Mouse (Mus musculus) limb, embryonic 15.5 days (tissue): ENCODE measurements around the gene Scn4a. TPM values are rescaled to one million over a fixed set of nuclear protein-coding genes. Genes with fewer than 3 reads are reported as not detected.
"Not testable (repeated sequence)": the region's sequence is repeated elsewhere in the genome, so short reads cannot be mapped to it uniquely, and the experiment has no call there.

ENCODE experiments used
- ATAC-seq: fragments of 200-750 bp; cut with Nextera tagmentation; 2 replicates; pipeline ENCODE4 v1.8.0; 2017; ENCODE audit warnings: low read depth, moderate TSS enrichment; ENCODE audit not compliant: insufficient number of reproducible peaks, low FRiP score, low TSS enrichment
- H3K27ac ChIP-seq: fragments of 300-500 bp; sonication (generic); 2 replicates; pipeline ENCODE4 v1.5.1; 2015; ENCODE audit warnings: moderate library complexity, mild to moderate bottlenecking, inconsistent platforms
- H3K27me3 ChIP-seq: fragments of 300-500 bp; sonication (generic); 2 replicates; pipeline ENCODE4 v1.6.1; 2015; ENCODE audit warnings: inconsistent platforms
- H3K36me3 ChIP-seq: fragments of 300-500 bp; sonication (generic); 2 replicates; pipeline ENCODE4 v1.6.1; 2015; ENCODE audit warnings: inconsistent platforms
- H3K4me1 ChIP-seq: fragments of 300-500 bp; sonication (generic); 2 replicates; pipeline ENCODE4 v1.6.1; 2015; ENCODE audit warnings: inconsistent platforms
- H3K4me2 ChIP-seq: fragments of 300-500 bp; sonication (generic); 2 replicates; pipeline ENCODE4 v1.6.1; 2015; ENCODE audit warnings: mild to moderate bottlenecking, inconsistent platforms
- H3K4me3 ChIP-seq: fragments of 300-500 bp; sonication (generic); 2 replicates; pipeline ENCODE4 v1.5.1; 2015; ENCODE audit warnings: mild to moderate bottlenecking, inconsistent platforms
- H3K9ac ChIP-seq: fragments of 300-500 bp; sonication (generic); 2 replicates; pipeline ENCODE4 v1.6.1; 2015; ENCODE audit warnings: inconsistent platforms
- H3K9me3 ChIP-seq: fragments of 300-500 bp; sonication (generic); 2 replicates; pipeline ENCODE4 v1.6.1; 2016; ENCODE audit warnings: inconsistent platforms
- WGBS: fragments of 180-500 bp; shearing (Covaris S2); methylation state at CpG from one replicate; pipeline ENCODE4 v1.1.7; 2015; 5-methylcytosine and 5-hydroxymethylcytosine counted together
- polyA plus RNA-seq: library from polyadenylated mRNA; unstranded; fragments of >200 nt; fragmentation: Nextera tagmentation; extraction: Ambion mirVana; gene quantifications from 2 replicates; pipeline ENCODE4 v1.2.1, GENCODE M21; 2015

The Scn4a gene
- 0.46 and 1.8 TPM in 2 replicates for polyA plus RNA-seq

- H3K27me3 ChIP-seq: no peaks in the 10 kb centered on the region
- no peak for ATAC-seq
- no peak within 1 kb of the TSS for H3K27ac ChIP-seq
- no peak within 1 kb of the TSS for H3K4me3 ChIP-seq
- H3K4me2 ChIP-seq: no peak within 1 kb of the TSS
- no peaks in the 10 kb centered on the region for H3K9me3 ChIP-seq
- no peak within 1 kb of the TSS for H3K9ac ChIP-seq
- whole genome bisulfite sequencing: 84% methylated on average over 12 of the region's 12 CpGs
- no peaks in the 10 kb centered on the region for H3K4me1 ChIP-seq
- H3K36me3 ChIP-seq: no peaks in the 10 kb centered on the region
These were observed at the start of gene Scn4a for GRCm38 (mm10) chr11:106353188-106353587. Scn4a (minus strand) TSS chr11:106353288.

- Histone ChIP-seq H3K4me3 (no peak overlapping the region), H3K27me3 (no peaks in the 10 kb centered on the region), H3K4me1 (no peaks in the 10 kb centered on the region), H3K9me3 (no peaks in the 10 kb centered on the region), H3K9ac (no peak overlapping the region), H3K27ac (no peak overlapping the region), H3K4me2 (no peak overlapping the region), H3K36me3 (peaks cover 40% of the 10 kb centered on the region)
- ATAC-seq: no peak
- WGBS: 96% methylated on average over 8 of the region's 8 CpGs
These were observed 45.4 kb upstream of the Scn4a start for GRCm38 (mm10) chr11:106398481-106398880.

- ATAC-seq: no peak
- H3K4me2 ChIP-seq: no peak overlapping the region
- no peak overlapping the region for H3K9ac ChIP-seq
- H3K36me3 ChIP-seq: peaks cover 36% of the 10 kb centered on the region
- H3K27me3 ChIP-seq: no peaks in the 10 kb centered on the region
- H3K4me1 ChIP-seq: no peaks in the 10 kb centered on the region
- 85% methylated on average over 3 of the region's 3 CpGs for WGBS
- H3K27ac ChIP-seq: no peak overlapping the region
- no peaks in the 10 kb centered on the region for H3K9me3 ChIP-seq
- no peak overlapping the region for H3K4me3 ChIP-seq
These were observed 44.6 kb upstream of the Scn4a start for GRCm38 (mm10) chr11:106397656-106398055.

- H3K27ac ChIP-seq, H3K27me3 ChIP-seq, H3K9me3 ChIP-seq, H3K4me3 ChIP-seq, H3K4me1 ChIP-seq, H3K4me2 ChIP-seq, H3K9ac ChIP-seq, ATAC-seq: not testable (repeated sequence)
- 78% methylated on average over 2 of the region's 2 CpGs for WGBS
- H3K36me3 ChIP-seq: peaks cover 21% of the 10 kb centered on the region
These were observed 41.0 kb upstream of the Scn4a start for GRCm38 (mm10) chr11:106394055-106394454.

GRCm38 (mm10) chr11:106393331-106393616 lies 40.2 kb upstream of the Scn4a start:
- H3K27me3 ChIP-seq: no peaks in the 10 kb centered on the region

GRCm38 (mm10) chr11:106392597-106393330 lies 39.7 kb upstream of the Scn4a start:
- Histone ChIP-seq H3K9me3 (no peaks in the 10 kb centered on the region), H3K36me3 (0 out of 2 replicates have a peak, but pooled peaks cover 8% of the 10 kb centered on the region), H3K4me1 (peaks cover 8% of the 10 kb centered on the region), H3K4me3 (no peak overlapping the region), H3K27me3 (no peaks in the 10 kb centered on the region), H3K27ac (no peak overlapping the region), H3K4me2 (no peak overlapping the region), H3K9ac (no peak overlapping the region)
- WGBS: 66% methylated on average over 7 of the region's 7 CpGs
- ATAC-seq: no peak

More at GRCm38 (mm10) chr11:106393331-106393616, 40.2 kb upstream of the Scn4a start:
- Histone ChIP-seq H3K4me1 (peaks cover 8% of the 10 kb centered on the region), H3K4me2 (no peak overlapping the region), H3K9me3 (no peaks in the 10 kb centered on the region), H3K9ac (no peak overlapping the region), H3K36me3 (peaks cover 13% of the 10 kb centered on the region), H3K27ac (no peak overlapping the region), H3K4me3 (no peak overlapping the region)
- WGBS: 50% methylated on average over 4 of the region's 4 CpGs
- ATAC-seq: no peak

GRCm38 (mm10) chr11:106391546-106392188 lies 38.6 kb upstream of the Scn4a start:
- WGBS: 32% methylated on average over 6 of the region's 6 CpGs
- no peaks in the 10 kb centered on the region for H3K9me3 ChIP-seq
- H3K4me1 ChIP-seq: peaks cover 8% of the 10 kb centered on the region
- no peaks in the 10 kb centered on the region for H3K27me3 ChIP-seq
- no peak overlapping the region for H3K9ac ChIP-seq
- 0 out of 2 replicates have a peak, but pooled peaks cover 6% of the 10 kb centered on the region for H3K36me3 ChIP-seq
- 0 out of 2 replicates have a peak, but pooled peaks have one; percentile 56 for ATAC-seq
- H3K4me2 ChIP-seq: no peak overlapping the region
- no peak overlapping the region for H3K4me3 ChIP-seq
- H3K27ac ChIP-seq: no peak overlapping the region

GRCm38 (mm10) chr11:106390757-106391156 lies 37.7 kb upstream of the Scn4a start:
- Histone ChIP-seq H3K27me3 (no peaks in the 10 kb centered on the region), H3K9me3 (no peaks in the 10 kb centered on the region), H3K4me2 (no peak overlapping the region), H3K4me1 (peaks cover 8% of the 10 kb centered on the region), H3K36me3 (0 out of 2 replicates have a peak, but pooled peaks cover 6% of the 10 kb centered on the region), H3K9ac (no peak overlapping the region), H3K27ac (no peak overlapping the region), H3K4me3 (no peak overlapping the region)
- WGBS: 44% methylated on average over 3 of the region's 3 CpGs
- no peak for ATAC-seq

GRCm38 (mm10) chr11:106389611-106390010 lies 36.5 kb upstream of the Scn4a start:
- 0 out of 2 replicates have a peak overlapping the region, but pooled peaks have one; percentile 11 for H3K27ac ChIP-seq
- WGBS: 21% methylated on average over 3 of the region's 3 CpGs

GRCm38 (mm10) chr11:106387791-106388216 lies 34.7 kb upstream of the Scn4a start, which contains the start of gene Icam2:
Icam2 (minus strand) TSS chr11:106388075.
- H3K9ac ChIP-seq: no peak within 1 kb of the TSS
- H3K4me2 ChIP-seq: no peak within 1 kb of the TSS
- H3K4me3 ChIP-seq: no peak within 1 kb of the TSS
- H3K27me3 ChIP-seq: no peaks in the 10 kb centered on the region
- ATAC-seq: no peak
- WGBS: 60% methylated on average over 6 of the region's 6 CpGs
- H3K4me1 ChIP-seq: peaks cover 8% of the 10 kb centered on the region
- H3K9me3 ChIP-seq: no peaks in the 10 kb centered on the region
- H3K27ac ChIP-seq: no peak within 1 kb of the TSS
- no peaks in the 10 kb centered on the region for H3K36me3 ChIP-seq

More at GRCm38 (mm10) chr11:106389611-106390010, 36.5 kb upstream of the Scn4a start:
- Histone ChIP-seq H3K4me3 (no peak overlapping the region), H3K9ac (no peak overlapping the region), H3K36me3 (0 out of 2 replicates have a peak, but pooled peaks cover 6% of the 10 kb centered on the region), H3K9me3 (no peaks in the 10 kb centered on the region), H3K27me3 (no peaks in the 10 kb centered on the region), H3K4me2 (no peak overlapping the region), H3K4me1 (peaks cover 8% of the 10 kb centered on the region)
- ATAC-seq: no peak

- Histone ChIP-seq H3K27me3 (no peaks in the 10 kb centered on the region), H3K27ac (no peak overlapping the region), H3K36me3 (no peaks in the 10 kb centered on the region), H3K9ac (no peak overlapping the region), H3K9me3 (no peaks in the 10 kb centered on the region), H3K4me2 (no peak overlapping the region), H3K4me1 (peaks cover 8% of the 10 kb centered on the region), H3K4me3 (no peak overlapping the region)
- WGBS: 75% methylated on average over 6 of the region's 6 CpGs
- ATAC-seq: no peak
These were observed 33.9 kb upstream of the Scn4a start for GRCm38 (mm10) chr11:106387020-106387419.

- no peaks in the 10 kb centered on the region for H3K36me3 ChIP-seq
- no peak overlapping the region for H3K27ac ChIP-seq
- no peak overlapping the region for H3K9ac ChIP-seq
- ATAC-seq: no peak
- no peak overlapping the region for H3K4me2 ChIP-seq
- 93% methylated on average over 3 of the region's 3 CpGs for WGBS
- no peak overlapping the region for H3K4me3 ChIP-seq
- no peaks in the 10 kb centered on the region for H3K9me3 ChIP-seq
- H3K4me1 ChIP-seq: peaks cover 8% of the 10 kb centered on the region
- no peaks in the 10 kb centered on the region for H3K27me3 ChIP-seq
These were observed 33.3 kb upstream of the Scn4a start for GRCm38 (mm10) chr11:106386409-106386808.
